Mouse (Mus musculus): Measurements from ENCODE around the gene Mybpc1. TPM values are rescaled to one million over a fixed set of nuclear protein-coding genes. Genes with fewer than 3 reads are reported as not detected.
"Not testable (repeated sequence)": the region's sequence is repeated elsewhere in the genome, so short reads cannot be mapped to it uniquely, and the experiment has no call there.

The Mybpc1 gene
- total RNA-seq, 2 experiments from 2014 or later, result 1,393 to 2,492 TPM

GRCm38 (mm10) chr10:88552738-88553137 is 52.2 kb downstream of the Mybpc1 start:
- no peak for DNase-seq

- DNase-seq, result no peak
These were observed 54.7 kb downstream of the Mybpc1 start for GRCm38 (mm10) chr10:88550225-88550624.

GRCm38 (mm10) chr10:88547635-88548034 is 57.3 kb downstream of the Mybpc1 start:
- no peak for DNase-seq

GRCm38 (mm10) chr10:88530631-88531030 is 74.3 kb downstream of the Mybpc1 start:
- no peak for DNase-seq

GRCm38 (mm10) chr10:88524016-88524415 is 80.9 kb downstream of the Mybpc1 start:
- DNase-seq, result no peak

- no peak for DNase-seq
These were observed 81.7 kb downstream of the Mybpc1 start for GRCm38 (mm10) chr10:88523212-88523611.

GRCm38 (mm10) chr10:88522795-88523194 is 82.2 kb downstream of the Mybpc1 start:
- no peak for DNase-seq

GRCm38 (mm10) chr10:88515049-88515448 is 89.9 kb downstream of the Mybpc1 start:
- not testable (repeated sequence) for DNase-seq

GRCm38 (mm10) chr10:88514495-88514894 is 90.5 kb downstream of the Mybpc1 start:
- DNase-seq, result peak; percentile 51

GRCm38 (mm10) chr10:88513574-88514135 is 91.3 kb downstream of the Mybpc1 start:
- no peak for DNase-seq

- DNase-seq, result no peak
These were observed 93.6 kb downstream of the Mybpc1 start for GRCm38 (mm10) chr10:88511355-88511754.

GRCm38 (mm10) chr10:88510503-88511271 is 94.3 kb downstream of the Mybpc1 start:
- peak; percentile 32 for DNase-seq

- DNase-seq, result no peak
These were observed 97.2 kb downstream of the Mybpc1 start for GRCm38 (mm10) chr10:88507691-88508143.

GRCm38 (mm10) chr10:88505256-88505655 is 99.7 kb downstream of the Mybpc1 start:
- DNase-seq, result no peak

- DNase-seq, result no peak
These were observed 100.5 kb downstream of the Mybpc1 start for GRCm38 (mm10) chr10:88504481-88504880.

GRCm38 (mm10) chr10:88503421-88504314 is 101.3 kb downstream of the Mybpc1 start, which contains the start of gene Chpt1:
Gene Chpt1 (minus strand): TSS chr10:88504073.
- peak; percentile 91 for DNase-seq

GRCm38 (mm10) chr10:88502919-88503318 is 102.0 kb downstream of the Mybpc1 start:
- no peak for DNase-seq

GRCm38 (mm10) chr10:88501886-88502765 is 102.8 kb downstream of the Mybpc1 start:
- no peak for DNase-seq

GRCm38 (mm10) chr10:88501370-88501769 is 103.6 kb downstream of the Mybpc1 start:
- DNase-seq, result no peak

GRCm38 (mm10) chr10:88499993-88500392 is 105.0 kb downstream of the Mybpc1 start:
- no peak for DNase-seq

GRCm38 (mm10) chr10:88496864-88497564 is 107.9 kb downstream of the Mybpc1 start:
- DNase-seq, result no peak

Measured in gastrocnemius, postnatal 25 days (tissue).